Mouse (Mus musculus) forebrain, embryonic 13.5 days (tissue): Measurements from ENCODE around the gene Pus10. TPM values are rescaled to one million over a fixed set of nuclear protein-coding genes. Genes with fewer than 3 reads are reported as not detected.

Experiments used
- ATAC-seq: fragments of 200-750 bp; cut with Nextera tagmentation; 2 replicates; pipeline ENCODE4 v1.8.0; 2017
- H3K27ac ChIP-seq: fragments of 300-500 bp; sonication (generic); 2 replicates; pipeline ENCODE4 v1.5.1; 2015; ENCODE audit warnings: inconsistent platforms, mild to moderate bottlenecking, moderate library complexity
- H3K27me3 ChIP-seq: fragments of 300-500 bp; sonication (generic); 2 replicates; pipeline ENCODE4 v1.6.1; 2015; ENCODE audit warnings: mild to moderate bottlenecking, inconsistent platforms
- H3K36me3 ChIP-seq: fragments of 300-500 bp; sonication (generic); 2 replicates; pipeline ENCODE4 v1.6.1; 2015; ENCODE audit warnings: mild to moderate bottlenecking, inconsistent platforms; ENCODE audit not compliant: poor library complexity, severe bottlenecking
- H3K4me1 ChIP-seq: fragments of 300-500 bp; sonication (generic); 2 replicates; pipeline ENCODE4 v1.6.1; 2015; ENCODE audit warnings: inconsistent platforms
- H3K4me2 ChIP-seq: fragments of 300-500 bp; sonication (generic); 2 replicates; pipeline ENCODE4 v1.6.1; 2015; ENCODE audit warnings: inconsistent platforms, mild to moderate bottlenecking, moderate library complexity
- H3K4me3 ChIP-seq: fragments of 300-500 bp; sonication (generic); 2 replicates; pipeline ENCODE4 v1.5.1; 2015; ENCODE audit warnings: mild to moderate bottlenecking, inconsistent platforms
- H3K9ac ChIP-seq: fragments of 300-500 bp; sonication (generic); 2 replicates; pipeline ENCODE4 v1.6.1; 2015; ENCODE audit warnings: mild to moderate bottlenecking, inconsistent platforms
- H3K9me3 ChIP-seq: fragments of 300-500 bp; sonication (generic); replicated peaks from 2 replicates; pipeline ENCODE4 v1.6.1; 2016; ENCODE audit warnings: inconsistent platforms
- WGBS: fragments of 180-500 bp; shearing (Covaris S2); methylation state at CpG from one replicate; pipeline ENCODE4 v1.1.7; 2015; 5-methylcytosine and 5-hydroxymethylcytosine counted together
- polyA plus RNA-seq: library from polyadenylated mRNA; unstranded; fragments of >200 nt; fragmentation: Nextera tagmentation; extraction: Ambion mirVana; gene quantifications from 2 replicates; pipeline ENCODE4 v1.2.1, GENCODE M21; 2015

Gene Pus10
- 16.4 and 16.7 TPM in 2 replicates for polyA plus RNA-seq

GRCm38 (mm10) chr11:23665311-23665786, at the start of gene Pus10:
Pus10 (plus strand) TSS chr11:23665674.
- Histone ChIP-seq H3K9ac (peak within 1 kb of the TSS; percentile 93), H3K4me1 (peaks cover 23% of the 10 kb centered on the region), H3K27me3 (no peaks in the 10 kb centered on the region), H3K27ac (peak within 1 kb of the TSS; percentile 93), H3K4me3 (peak within 1 kb of the TSS; percentile 91), H3K4me2 (peak within 1 kb of the TSS; percentile 75), H3K36me3 (no peaks in the 10 kb centered on the region), H3K9me3 (no peaks in the 10 kb centered on the region)
- peak; percentile 63 for ATAC-seq
- under 1% methylated on average over 37 of the region's 40 CpGs for WGBS

GRCm38 (mm10) chr11:23618995-23619394, 46.5 kb upstream of the Pus10 start:
- Histone ChIP-seq H3K4me2 (no peak overlapping the region), H3K27ac (no peak overlapping the region), H3K4me3 (no peak overlapping the region), H3K9me3 (no peaks in the 10 kb centered on the region), H3K4me1 (no peaks in the 10 kb centered on the region), H3K27me3 (no peaks in the 10 kb centered on the region), H3K9ac (no peak overlapping the region), H3K36me3 (peaks cover 41% of the 10 kb centered on the region)
- 84% methylated on average over 5 of the region's 5 CpGs for WGBS
- ATAC-seq: no peak

- Histone ChIP-seq H3K4me1 (peaks cover 30% of the 10 kb centered on the region), H3K36me3 (peaks cover 13% of the 10 kb centered on the region), H3K4me3 (no peak overlapping the region), H3K4me2 (no peak overlapping the region), H3K27me3 (no peaks in the 10 kb centered on the region), H3K27ac (no peak overlapping the region), H3K9ac (no peak overlapping the region), H3K9me3 (no peaks in the 10 kb centered on the region)
- no peak for ATAC-seq
Measured at GRCm38 (mm10) chr11:23630664-23631063, 34.8 kb upstream of the Pus10 start.

- Histone ChIP-seq H3K9ac (peak within 1 kb of the TSS; percentile 95), H3K4me3 (peak within 1 kb of the TSS; percentile 87), H3K9me3 (no peaks in the 10 kb centered on the region), H3K4me1 (peaks cover 30% of the 10 kb centered on the region), H3K27me3 (no peaks in the 10 kb centered on the region), H3K36me3 (peaks cover 11% of the 10 kb centered on the region), H3K4me2 (peak within 1 kb of the TSS; percentile 67), H3K27ac (peak within 1 kb of the TSS; percentile 94)
- under 1% methylated on average over 83 of the region's 103 CpGs for WGBS
- peak; percentile 100 for ATAC-seq
Measured at GRCm38 (mm10) chr11:23632945-23633878, 32.3 kb upstream of the Pus10 start, which contains the start of gene 0610010F05Rik. 0610010F05Rik (minus strand) TSS chr11:23633639.

- Histone ChIP-seq H3K36me3 (peaks cover 5% of the 10 kb centered on the region; the same call in 1 of the 2 replicates), H3K4me1 (peaks cover 30% of the 10 kb centered on the region), H3K9me3 (no peaks in the 10 kb centered on the region), H3K9ac (peak overlapping the region; percentile 95), H3K4me3 (peak overlapping the region; percentile 87), H3K27me3 (no peaks in the 10 kb centered on the region), H3K4me2 (peak overlapping the region; percentile 67), H3K27ac (peak overlapping the region; percentile 80)
- WGBS: 12% methylated on average over 7 of the region's 7 CpGs
- peak; percentile 37; the same call in 1 of the 2 replicates for ATAC-seq
Measured at GRCm38 (mm10) chr11:23633879-23634215, 31.6 kb upstream of the Pus10 start.

- Histone ChIP-seq H3K27ac (no peak overlapping the region), H3K9me3 (no peaks in the 10 kb centered on the region), H3K9ac (no peak overlapping the region), H3K4me1 (peaks cover 30% of the 10 kb centered on the region), H3K4me2 (no peak overlapping the region), H3K4me3 (no peak overlapping the region), H3K27me3 (no peaks in the 10 kb centered on the region), H3K36me3 (peaks cover 5% of the 10 kb centered on the region; the same call in 1 of the 2 replicates)
- ATAC-seq: no peak
- 75% methylated on average over 8 of the region's 8 CpGs for WGBS
Measured at GRCm38 (mm10) chr11:23634573-23634972, 30.9 kb upstream of the Pus10 start.

GRCm38 (mm10) chr11:23647431-23647830, 18.0 kb upstream of the Pus10 start:
- no peaks in the 10 kb centered on the region for H3K4me1 ChIP-seq
- ATAC-seq: no peak
- H3K27ac ChIP-seq: no peak overlapping the region
- H3K9me3 ChIP-seq: no peaks in the 10 kb centered on the region; the same call in 1 of the 2 replicates
- H3K27me3 ChIP-seq: no peaks in the 10 kb centered on the region
- no peak overlapping the region for H3K9ac ChIP-seq
- H3K4me3 ChIP-seq: no peak overlapping the region
- H3K36me3 ChIP-seq: peaks cover 44% of the 10 kb centered on the region
- no peak overlapping the region for H3K4me2 ChIP-seq

- Histone ChIP-seq H3K36me3 (peaks cover 40% of the 10 kb centered on the region), H3K4me3 (no peak overlapping the region), H3K9ac (no peak overlapping the region), H3K27ac (no peak overlapping the region), H3K27me3 (no peaks in the 10 kb centered on the region), H3K9me3 (no peaks in the 10 kb centered on the region; the same call in 1 of the 2 replicates), H3K4me2 (no peak overlapping the region), H3K4me1 (no peaks in the 10 kb centered on the region)
- no peak for ATAC-seq
- WGBS: 97% methylated on average over 3 of the region's 3 CpGs
Measured at GRCm38 (mm10) chr11:23647835-23648234, 17.6 kb upstream of the Pus10 start.

GRCm38 (mm10) chr11:23653666-23654065, 11.8 kb upstream of the Pus10 start:
- H3K4me2 ChIP-seq: no peak overlapping the region
- WGBS: 43% methylated on average over 3 of the region's 3 CpGs
- H3K36me3 ChIP-seq: peaks cover 24% of the 10 kb centered on the region
- no peak overlapping the region for H3K9ac ChIP-seq
- H3K4me3 ChIP-seq: no peak overlapping the region
- no peaks in the 10 kb centered on the region for H3K9me3 ChIP-seq
- no peak for ATAC-seq
- no peak overlapping the region for H3K27ac ChIP-seq
- H3K4me1 ChIP-seq: peaks cover 8% of the 10 kb centered on the region
- no peaks in the 10 kb centered on the region for H3K27me3 ChIP-seq

- Histone ChIP-seq H3K36me3 (no peaks in the 10 kb centered on the region), H3K27ac (no peak overlapping the region), H3K4me3 (no peak overlapping the region), H3K4me1 (peaks cover 8% of the 10 kb centered on the region), H3K9ac (no peak overlapping the region), H3K9me3 (no peaks in the 10 kb centered on the region), H3K4me2 (no peak overlapping the region), H3K27me3 (no peaks in the 10 kb centered on the region)
- 79% methylated on average over 2 of the region's 2 CpGs for WGBS
- ATAC-seq: no peak
Measured at GRCm38 (mm10) chr11:23657791-23658190, 7.7 kb upstream of the Pus10 start.

- Histone ChIP-seq H3K4me3 (no peak overlapping the region), H3K27ac (no peak overlapping the region)
Measured at GRCm38 (mm10) chr11:23664232-23664631, 1.2 kb upstream of the Pus10 start.

GRCm38 (mm10) chr11:23665798-23666501, 476 bp downstream of the Pus10 start, which contains the start of gene Pex13:
Pex13 (minus strand) TSS chr11:23665959.
- WGBS: under 1% methylated on average over 48 of the region's 49 CpGs

More at GRCm38 (mm10) chr11:23664232-23664631, 1.2 kb upstream of the Pus10 start:
- Histone ChIP-seq H3K4me2 (peak overlapping the region; percentile 36; the same call in 1 of the 2 replicates), H3K27me3 (no peaks in the 10 kb centered on the region), H3K4me1 (peaks cover 23% of the 10 kb centered on the region), H3K36me3 (no peaks in the 10 kb centered on the region), H3K9ac (no peak overlapping the region), H3K9me3 (no peaks in the 10 kb centered on the region)
- no peak for ATAC-seq

More at GRCm38 (mm10) chr11:23665798-23666501, 476 bp downstream of the Pus10 start, which contains the start of gene Pex13:
- ATAC-seq: peak; percentile 98
- Histone ChIP-seq H3K27me3 (no peaks in the 10 kb centered on the region), H3K4me1 (peaks cover 23% of the 10 kb centered on the region), H3K36me3 (peaks cover 2% of the 10 kb centered on the region; the same call in 1 of the 2 replicates), H3K9ac (peak within 1 kb of the TSS; percentile 93), H3K4me3 (peak within 1 kb of the TSS; percentile 91), H3K9me3 (no peaks in the 10 kb centered on the region), H3K4me2 (peak within 1 kb of the TSS; percentile 75), H3K27ac (peak within 1 kb of the TSS; percentile 93)
